In the genomic region with DNA sequence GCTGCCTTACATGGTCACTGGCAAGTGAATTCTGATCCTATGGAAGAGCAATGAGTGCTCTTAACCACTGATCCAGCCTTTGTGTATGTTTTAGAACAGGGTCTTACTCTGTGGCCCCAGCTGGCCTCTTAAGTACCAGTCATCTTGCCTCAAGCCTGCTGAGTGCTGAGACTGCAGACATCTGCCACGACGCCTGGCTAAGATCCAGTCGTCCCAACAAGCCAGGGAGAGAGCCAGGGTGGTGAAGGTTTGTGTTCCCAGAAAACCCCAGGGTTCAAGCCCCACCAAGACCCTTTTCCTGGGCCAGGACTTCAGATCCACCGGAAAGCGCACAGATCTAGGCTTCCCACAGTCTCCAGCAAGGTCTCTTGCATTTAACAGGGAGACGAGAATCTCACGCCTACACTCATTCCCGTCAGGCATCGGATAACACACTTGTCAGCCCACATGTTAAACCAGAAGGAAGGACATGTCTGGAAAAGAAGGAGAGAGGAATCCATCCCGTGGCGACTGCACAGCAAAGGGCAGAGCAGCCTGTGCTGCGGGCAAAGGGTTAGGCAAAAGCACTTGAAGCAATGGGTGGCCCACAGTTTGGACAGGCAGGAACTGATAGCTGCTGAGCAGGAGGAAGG, we compare ENCODE assay signal across 10 mouse cellular contexts. TPM values are rescaled to one million over a fixed set of nuclear protein-coding genes. Genes with fewer than 3 reads are reported as not detected.
DNase-seq lines count a peak whose midpoint lies in the region; ATAC-seq and TF ChIP-seq lines count a peak whose summit lies in the region.
"Had no signal": no experiment of that assay in that cellular context is flagged by ENCODE, and none has a peak within 500 bp of the region (broad histone marks: within the 10 kb centered on the region; RNA-seq: fewer than 3 reads in every experiment).

No protein-coding gene starts in this region.

- no peaks in the 10 kb centered on the region for H3K36me3 ChIP-seq in liver, adult 2 months (ENCODE audit: control insufficient read depth, insufficient read depth, low read length)
- no peaks in the 10 kb centered on the region for H3K36me3 ChIP-seq in liver, embryonic 12.5 days
- peaks cover 9% of the 10 kb centered on the region; the same call in 1 of the 2 replicates for H3K36me3 ChIP-seq in embryonic facial prominence, embryonic 12.5 days
- H3K36me3 ChIP-seq: neural tube, embryonic 12.5 days had no signal

- H3K4me3 ChIP-seq in liver, adult 2 months (ENCODE audit: insufficient read depth, low read depth, low read length), result no peak overlapping the region
- H3K4me3 ChIP-seq in liver, embryonic 12.5 days, result no peak overlapping the region
- no peak overlapping the region for H3K4me3 ChIP-seq in embryonic facial prominence, embryonic 12.5 days
- H3K4me3 ChIP-seq: neural tube, embryonic 12.5 days had no signal

- no peak overlapping the region for H3K4me2 ChIP-seq in liver, embryonic 12.5 days
- H3K4me2 ChIP-seq in embryonic facial prominence, embryonic 12.5 days (replicated peaks), result no peak overlapping the region
- H3K4me2 ChIP-seq: neural tube, embryonic 12.5 days had no signal

- TF ChIP-seq CTCF in liver, adult 2 months (IDR thresholded peaks at IDR 0.05; ENCODE audit: low read depth, low read length), result no peak

- H3K9me3 ChIP-seq in liver, embryonic 12.5 days (replicated peaks), result no peaks in the 10 kb centered on the region
- H3K9me3 ChIP-seq in embryonic facial prominence, embryonic 12.5 days, result no peaks in the 10 kb centered on the region
- H3K9me3 ChIP-seq: neural tube, embryonic 12.5 days had no signal

- H3K4me1 ChIP-seq in liver, adult 2 months (ENCODE audit: control insufficient read depth, insufficient read depth, low read length), result no peaks in the 10 kb centered on the region
- peaks cover 18% of the 10 kb centered on the region for H3K4me1 ChIP-seq in liver, embryonic 12.5 days
- peaks cover 52% of the 10 kb centered on the region for H3K4me1 ChIP-seq in embryonic facial prominence, embryonic 12.5 days

- H3K27me3 ChIP-seq in liver, adult 2 months (ENCODE audit: control insufficient read depth, insufficient read depth, low read length), result no peaks in the 10 kb centered on the region
- no peaks in the 10 kb centered on the region for H3K27me3 ChIP-seq in liver, embryonic 12.5 days (replicated peaks)
- H3K27me3 ChIP-seq in embryonic facial prominence, embryonic 12.5 days, result no peaks in the 10 kb centered on the region
- H3K27me3 ChIP-seq: neural tube, embryonic 12.5 days had no signal

- DNase-seq in frontal cortex, postnatal 36 days (ENCODE audit: low spot score in 2 of 2), result peak; percentile 28 to 55
- DNase-seq in frontal cortex, postnatal 10 days (ENCODE audit: low spot score in 2 of 2), result no peak
- no peak for DNase-seq in liver, adult 2 months (ENCODE audit: extremely low read depth, low read depth, low spot score)
- peak; percentile 30 for DNase-seq in mesoderm, embryonic 11.5 days (ENCODE audit: low read depth, low spot score)
- no peak for DNase-seq in layer of hippocampus, postnatal 10 days (ENCODE audit: low spot score in 2 of 2)
- DNase-seq in thymus, postnatal 25 days, result no peak
- DNase-seq: cerebellum, adult 8-10 months had no signal

- WGBS in liver, adult 2 months, result 80% methylated on average over 12 of the region's 12 CpGs
- 62% methylated on average over 12 of the region's 12 CpGs for WGBS in liver, embryonic 12.5 days (ENCODE audit: insufficient replicate concordance)
- WGBS in embryonic facial prominence, embryonic 12.5 days, result 24% methylated on average over 12 of the region's 12 CpGs

- TF ChIP-seq POLR2A in liver, adult 2 months (IDR thresholded peaks at IDR 0.05; ENCODE audit: extremely low read depth, insufficient read depth, low read length), result no peak

- no peak overlapping the region for H3K9ac ChIP-seq in liver, adult 2 months (ENCODE audit: low read depth, low read length)
- H3K9ac ChIP-seq in liver, embryonic 12.5 days, result no peak overlapping the region
- no peak overlapping the region for H3K9ac ChIP-seq in embryonic facial prominence, embryonic 12.5 days
- H3K9ac ChIP-seq: neural tube, embryonic 12.5 days had no signal

- H3K27ac ChIP-seq in liver, adult 2 months (replicated peaks; ENCODE audit: insufficient read depth, low read depth, low read length), result 0 out of 2 replicates have a peak overlapping the region, but pooled peaks have one; percentile 30
- H3K27ac ChIP-seq in liver, embryonic 12.5 days, result no peak overlapping the region
- H3K27ac ChIP-seq in embryonic facial prominence, embryonic 12.5 days, result peak overlapping the region; percentile 81
- H3K27ac ChIP-seq: neural tube, embryonic 12.5 days had no signal

- H3K79me2 ChIP-seq in liver, adult 2 months (ENCODE audit: control insufficient read depth, insufficient read depth, low read length), result no peaks in the 10 kb centered on the region

- no peak for ATAC-seq in liver, embryonic 12.5 days
- 0 out of 2 replicates have a peak, but pooled peaks have one; percentile 9 for ATAC-seq in embryonic facial prominence, embryonic 12.5 days (ENCODE audit: insufficient number of reproducible peaks, insufficient read depth, low FRiP score, low TSS enrichment)

RNA-seq across cellular contexts. Expression of gene Mrc2, which starts 20.0 kb away (rescaled TPM):
- 0.55 and 0.81 TPM in 2 replicates for total RNA-seq in liver, adult 2 months (2014; rRNA removed)
- polyA plus RNA-seq in liver, adult 2 months (2012; rRNA removed), result 0.91 and 1.1 TPM in 2 replicates
- 2.8 and 3.2 TPM in 2 replicates for polyA plus RNA-seq in liver, embryonic 12.5 days (2016; fragmentation: Nextera tagmentation; extraction: Ambion mirVana)
- 35.3 and 38.5 TPM in 2 replicates for polyA plus RNA-seq in embryonic facial prominence, embryonic 12.5 days (2016; fragmentation: Nextera tagmentation; extraction: Ambion mirVana)
- 1 to 10 TPM; 8.9 to 9.3 TPM for total RNA-seq in layer of hippocampus, postnatal 10 days (2021)

Comparison
In these comparisons a context has a peak if more than half of its experiments do, and no peak if none do; other contexts are left out.
1. DNase-seq: peak in frontal cortex, postnatal 36 days (2 of 2) and mesoderm, embryonic 11.5 days (single experiment); none in frontal cortex, postnatal 10 days (0 of 2), liver, adult 2 months (single experiment), layer of hippocampus, postnatal 10 days (0 of 2) and thymus, postnatal 25 days (single experiment).